Mouse (Mus musculus): ENCODE results near the gene Gm20388.
A peak's percentile ranks its signal among the peaks of the same experiment; 100 is the strongest.

Gene Gm20388

DNA sequence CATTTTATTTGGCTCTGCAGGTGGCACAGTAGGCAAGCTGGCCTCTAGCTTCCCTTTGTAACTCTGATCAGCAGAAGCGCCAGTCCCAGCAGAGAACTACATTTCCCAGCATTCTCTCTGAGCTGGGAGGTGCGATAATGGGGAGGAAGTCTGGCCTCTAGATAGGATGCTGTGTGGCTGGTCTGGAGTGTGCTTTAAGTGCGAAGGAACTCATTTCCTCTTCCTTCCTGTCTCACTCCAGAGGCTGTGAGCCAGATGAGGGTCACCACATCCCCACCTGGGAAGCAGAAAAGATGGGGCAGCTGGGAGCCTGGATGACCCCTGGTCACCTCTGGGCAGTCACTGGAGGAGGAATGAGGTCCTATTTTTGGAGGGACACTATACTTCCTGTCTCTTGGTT lies 1265.7 kb downstream of the Gm20388 start:
- DNase-seq = no peak

DNA sequence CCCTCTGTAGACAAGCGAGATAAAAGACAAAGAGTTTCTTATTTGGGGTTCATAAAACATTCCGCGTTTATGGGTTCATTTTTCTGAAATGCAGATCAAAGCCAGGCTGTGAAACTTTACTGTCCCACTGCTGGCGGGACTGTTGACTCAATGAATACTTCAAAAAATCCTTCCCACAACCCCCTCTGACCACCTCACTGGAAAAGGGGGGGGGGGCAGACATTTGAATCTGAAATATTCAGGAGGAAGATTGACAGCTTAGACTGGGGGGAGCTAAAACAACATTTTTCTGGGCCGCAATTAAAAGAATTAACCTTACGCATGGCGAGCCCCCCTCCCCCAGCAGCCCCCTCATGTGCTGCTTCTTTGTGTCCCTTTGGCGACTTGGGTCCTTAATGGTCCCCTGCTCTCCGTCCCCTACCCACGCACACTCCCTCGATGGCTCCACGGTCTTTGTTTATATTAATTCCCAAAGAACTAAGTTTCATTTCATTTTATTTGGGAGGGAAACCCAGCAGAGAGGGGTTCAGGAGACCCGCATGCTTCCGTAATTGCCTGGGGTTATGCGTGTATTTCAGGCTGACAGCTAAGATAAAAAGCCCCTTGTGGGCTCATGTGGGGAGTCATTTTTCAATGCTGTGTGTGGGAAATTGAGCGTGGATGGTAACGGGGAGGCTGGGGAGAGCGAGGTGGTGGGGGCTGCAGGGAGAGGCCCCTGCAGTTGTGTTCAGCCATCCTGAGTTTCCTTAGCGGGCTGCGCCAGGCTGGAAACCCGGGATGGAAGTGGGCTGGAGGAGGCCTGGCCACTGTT lies 1270.0 kb downstream of the Gm20388 start:
- no peak for DNase-seq

DNA sequence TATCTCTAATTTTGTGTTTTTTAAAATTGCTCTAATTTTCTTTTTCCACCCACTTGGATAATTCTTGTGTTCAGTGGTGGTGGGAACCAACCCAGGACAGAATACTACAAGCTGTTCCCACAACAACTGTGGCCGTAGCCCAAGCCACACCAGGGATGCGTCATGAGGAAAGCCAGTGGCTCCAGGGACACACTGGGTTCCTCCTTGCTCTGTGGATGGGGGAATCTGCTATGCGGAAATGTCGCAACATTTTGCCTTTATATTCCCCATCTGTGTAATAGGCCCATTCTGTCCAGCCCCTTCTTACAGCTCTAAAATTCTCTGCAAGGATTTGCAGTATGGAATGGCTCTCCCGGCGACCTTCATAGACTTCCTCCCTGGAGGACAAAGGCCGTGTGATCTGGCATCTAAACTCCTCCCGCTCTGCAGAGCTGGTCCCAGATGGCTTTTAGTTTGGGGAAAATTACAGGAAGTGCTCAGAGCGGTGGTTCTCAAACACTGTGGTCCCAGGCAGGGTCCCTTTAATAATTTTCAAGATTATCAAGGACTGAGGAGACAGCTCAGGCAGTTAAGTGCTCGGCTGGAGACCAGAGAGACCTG lies 1270.7 kb downstream of the Gm20388 start:
- no peak for DNase-seq

DNA sequence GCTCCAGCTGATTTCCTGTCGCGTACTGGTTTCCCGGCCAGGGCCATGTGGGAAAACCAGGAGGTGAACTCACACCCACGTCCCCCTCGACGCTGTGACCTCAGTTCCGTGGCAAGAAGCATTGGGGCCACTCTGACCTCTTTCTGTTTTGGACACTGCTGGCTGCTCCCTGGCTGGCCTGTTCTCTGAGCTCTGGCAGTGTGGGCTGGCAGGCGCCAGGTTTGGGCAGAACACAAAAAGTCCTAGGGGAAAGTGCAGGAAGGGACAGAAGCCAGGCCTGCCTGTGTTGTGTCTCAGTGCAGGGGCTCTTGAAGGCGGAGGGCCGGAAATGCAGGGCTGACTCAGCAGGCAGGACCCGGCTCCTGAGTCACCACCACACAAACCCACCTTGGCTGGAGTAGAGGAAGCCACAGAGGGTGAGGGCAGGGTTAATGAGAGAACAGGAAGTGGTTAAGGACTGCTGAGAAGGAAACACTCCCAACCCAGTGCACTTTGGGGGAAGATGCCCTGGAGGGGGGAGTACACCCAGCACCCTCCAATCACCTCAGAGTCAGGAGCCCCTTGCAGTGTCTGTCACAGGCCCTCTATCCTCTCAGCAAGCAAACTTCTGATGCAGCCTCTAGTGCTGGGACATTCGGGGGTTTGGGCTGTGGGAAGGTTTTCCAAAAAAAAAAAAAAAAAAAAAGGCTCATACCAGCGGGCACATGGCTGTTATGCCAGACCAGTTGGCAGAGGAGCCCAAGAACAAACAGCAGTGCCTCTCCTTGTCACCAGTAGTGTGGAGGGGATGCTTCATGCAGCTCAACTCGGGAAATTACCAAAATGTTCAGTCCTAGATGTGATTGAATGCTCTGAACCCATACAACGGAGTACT lies 1277.1 kb downstream of the Gm20388 start:
- DNase-seq = no peak

DNA sequence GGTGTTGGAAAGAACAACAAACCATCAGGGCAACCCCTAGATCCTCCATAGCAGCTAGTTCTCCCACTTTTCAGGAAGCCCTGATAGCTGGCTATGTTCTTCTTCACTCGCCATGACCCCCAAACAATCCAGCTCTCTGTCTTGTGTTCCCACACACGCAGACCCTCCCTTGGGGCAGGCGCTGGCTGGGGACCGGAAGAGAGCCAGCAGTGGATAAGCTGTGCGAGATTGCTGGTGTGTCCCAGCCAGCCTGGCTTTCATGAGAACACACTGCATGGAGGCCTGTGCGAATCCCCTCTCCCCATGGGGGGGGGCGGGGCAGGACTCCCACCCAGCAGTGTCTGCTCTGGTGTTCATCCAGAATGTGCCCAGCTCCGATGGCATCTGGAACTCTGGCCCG lies 1278.4 kb downstream of the Gm20388 start:
- no peak for DNase-seq

DNA sequence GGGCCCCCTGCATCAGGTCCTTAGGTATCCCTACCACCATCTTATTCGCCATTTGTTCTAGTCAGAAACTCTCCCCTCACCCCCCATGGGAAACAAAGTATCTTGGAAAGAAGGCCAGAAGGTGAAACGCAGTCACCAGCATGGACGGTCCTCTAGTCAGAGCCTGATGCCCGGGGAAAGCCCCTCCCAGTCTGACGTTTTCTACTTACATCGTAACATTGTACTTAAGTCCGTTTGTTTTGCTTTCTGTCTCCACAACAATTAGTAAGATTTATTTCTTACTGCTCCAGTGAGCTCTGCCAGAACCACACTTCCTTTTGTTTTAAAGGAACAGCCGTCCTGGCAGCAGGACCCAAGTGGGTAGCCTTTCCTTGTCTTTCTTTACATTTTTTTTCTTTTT lies 1281.8 kb downstream of the Gm20388 start:
- DNase-seq = no peak

DNA sequence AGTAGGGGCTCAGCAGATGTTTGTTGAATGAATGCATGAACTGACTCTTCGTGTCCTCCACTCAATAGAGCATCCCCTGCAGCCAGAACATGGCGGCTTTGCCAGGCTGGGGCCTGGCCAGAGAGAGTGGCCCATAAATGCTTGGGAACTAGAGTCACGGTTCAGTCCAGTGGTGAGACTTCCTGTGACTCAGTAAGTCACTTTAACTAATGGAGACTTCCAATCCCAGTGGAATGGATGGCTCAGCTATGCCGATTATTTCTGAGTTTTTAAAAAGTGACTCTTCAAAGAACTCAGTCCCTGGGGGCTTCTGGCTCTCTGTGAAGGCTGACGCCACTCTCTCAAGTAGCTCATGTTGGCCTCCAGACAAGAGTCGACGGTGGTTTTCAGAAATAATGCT lies 1285.3 kb downstream of the Gm20388 start:
- no peak for DNase-seq

DNA sequence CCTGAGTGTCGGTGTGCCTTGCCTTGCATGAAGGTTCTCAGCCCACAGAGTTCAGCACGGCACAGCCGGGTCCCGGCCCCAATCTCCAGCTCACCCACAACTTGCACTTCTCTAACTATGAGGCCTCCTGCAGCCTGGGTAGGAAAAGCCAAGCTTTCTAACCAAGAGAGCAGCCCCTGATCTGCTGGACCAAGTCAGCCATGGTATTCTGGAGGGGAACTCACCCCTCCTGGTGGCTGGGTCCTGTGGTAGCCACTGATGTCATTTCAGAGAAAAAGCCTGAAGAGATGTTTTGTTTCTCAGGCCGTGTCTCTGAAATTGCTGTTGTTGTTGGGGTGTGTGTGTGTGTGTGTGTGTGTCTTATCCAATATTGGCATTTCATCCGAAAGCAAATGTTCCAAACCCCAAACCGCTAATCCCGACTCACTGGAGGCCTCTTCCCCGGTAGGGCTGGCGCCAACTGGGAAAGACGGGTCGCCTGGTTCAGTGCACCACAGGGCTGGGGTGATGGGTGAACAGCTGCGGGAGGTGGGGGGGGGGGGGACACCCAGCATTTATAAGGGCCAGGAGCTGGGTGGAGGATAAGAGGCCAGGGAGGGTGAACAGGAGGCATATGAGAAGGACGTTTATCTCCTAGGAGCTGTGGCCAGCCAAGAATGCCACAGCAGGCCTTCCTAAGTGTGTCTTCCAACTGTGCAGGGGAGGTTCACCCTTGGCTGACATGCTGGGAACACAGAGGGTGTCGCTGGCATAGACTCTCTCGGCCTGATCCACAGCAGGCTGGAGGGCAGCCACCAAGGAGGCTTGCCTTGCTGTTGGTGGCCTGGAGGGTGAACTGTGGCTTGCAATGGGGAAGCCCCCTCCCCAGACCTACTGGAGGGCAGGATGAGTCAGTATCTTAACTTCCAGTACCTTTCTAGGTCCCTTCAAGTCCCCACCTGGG lies 1286.4 kb downstream of the Gm20388 start:
- DNase-seq = no peak

DNA sequence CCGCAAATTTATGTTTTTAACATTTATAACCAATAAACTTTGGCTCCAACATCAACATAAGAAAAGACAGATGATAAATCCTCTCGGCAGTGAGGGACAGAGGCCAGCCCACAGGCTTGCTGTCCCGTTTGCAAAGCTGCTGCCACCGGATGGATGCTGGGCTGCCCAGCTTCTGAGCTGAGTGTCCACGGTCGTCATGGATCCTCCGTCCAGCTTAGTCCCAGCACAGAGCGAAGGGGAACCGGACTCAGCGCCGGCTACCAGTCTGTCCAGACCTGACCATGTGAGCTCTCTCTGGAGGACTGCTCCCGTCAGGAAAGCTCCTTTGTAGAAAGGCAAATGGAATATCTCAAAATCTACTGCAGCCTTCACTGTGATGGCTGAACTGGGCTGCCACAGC lies 1289.4 kb downstream of the Gm20388 start:
- no peak for DNase-seq

DNA sequence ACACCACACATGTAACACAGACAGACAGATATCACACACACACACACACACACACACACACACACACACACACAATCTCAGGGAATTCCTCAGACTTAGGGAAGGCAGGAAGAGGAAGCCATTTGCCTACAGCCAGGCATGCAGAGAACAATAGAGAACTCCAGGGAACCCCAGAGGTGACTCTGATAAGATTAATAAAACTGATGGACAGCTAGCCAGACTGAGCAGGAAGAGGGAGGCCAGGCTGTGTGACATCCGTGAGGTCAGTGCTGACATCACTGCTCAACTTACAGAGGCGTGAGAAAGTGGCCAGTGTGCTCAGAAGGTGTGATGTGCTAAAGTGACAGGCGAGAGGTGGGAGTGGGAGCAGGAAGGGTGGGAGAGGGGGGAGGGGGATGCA lies 1290.3 kb downstream of the Gm20388 start:
- DNase-seq = no peak

DNA sequence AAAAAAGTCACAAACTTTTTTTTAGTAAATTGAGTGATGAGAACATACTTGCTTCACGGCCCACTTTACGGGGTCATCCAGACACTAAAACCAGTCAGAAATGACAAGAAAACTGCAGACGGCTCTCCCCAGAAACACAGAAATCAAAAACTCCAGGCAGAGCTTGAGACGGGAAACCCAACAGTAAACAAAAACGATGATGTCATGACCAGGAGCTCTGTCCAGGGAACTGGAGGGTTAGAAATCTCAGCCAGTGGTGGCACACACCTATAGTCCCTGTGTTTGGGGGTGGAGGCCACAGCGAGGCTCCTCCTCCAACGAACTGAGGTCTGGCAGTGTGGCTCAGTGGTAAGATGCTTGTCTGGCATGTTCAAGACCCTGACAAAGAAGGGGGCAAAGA lies 1291.0 kb downstream of the Gm20388 start:
- DNase-seq = no peak

DNA sequence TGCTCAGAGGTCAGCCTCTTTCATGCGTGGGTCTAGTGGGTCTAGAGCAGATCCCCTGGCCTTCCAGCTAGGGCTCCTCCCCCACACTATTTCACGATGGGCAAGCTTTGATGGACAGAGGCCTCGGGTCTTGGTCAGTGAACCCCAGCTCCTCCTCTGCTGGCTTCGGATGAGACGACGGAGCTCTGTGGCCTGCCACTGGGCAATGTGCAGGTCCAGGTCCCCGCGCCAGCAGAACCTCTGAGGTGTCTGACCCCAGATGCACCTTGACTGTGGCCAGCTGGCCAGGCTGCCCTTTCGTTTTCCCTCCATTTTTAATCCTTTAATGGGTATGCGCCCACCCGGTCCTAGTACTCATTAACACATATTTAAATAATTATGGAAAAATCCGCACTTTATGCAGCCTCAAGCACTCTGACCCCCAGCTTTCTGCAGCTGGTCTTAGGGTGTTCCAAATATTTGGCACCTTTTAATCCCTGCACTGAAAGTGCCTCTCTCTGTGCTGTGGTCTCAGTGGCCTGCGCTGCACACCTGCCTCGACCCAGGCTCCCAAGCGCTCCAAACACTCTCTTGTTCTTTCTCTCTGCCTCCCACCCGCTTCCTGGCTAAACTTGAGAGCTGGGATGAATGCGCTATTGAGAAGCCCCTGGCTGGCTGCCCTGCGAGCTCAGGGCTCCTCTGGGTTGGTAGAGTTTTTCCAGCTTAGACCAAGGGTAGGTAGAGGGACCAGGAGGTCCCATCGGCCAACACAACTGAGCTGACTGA lies 1293.2 kb downstream of the Gm20388 start:
- DNase-seq = peak; percentile 21

DNA sequence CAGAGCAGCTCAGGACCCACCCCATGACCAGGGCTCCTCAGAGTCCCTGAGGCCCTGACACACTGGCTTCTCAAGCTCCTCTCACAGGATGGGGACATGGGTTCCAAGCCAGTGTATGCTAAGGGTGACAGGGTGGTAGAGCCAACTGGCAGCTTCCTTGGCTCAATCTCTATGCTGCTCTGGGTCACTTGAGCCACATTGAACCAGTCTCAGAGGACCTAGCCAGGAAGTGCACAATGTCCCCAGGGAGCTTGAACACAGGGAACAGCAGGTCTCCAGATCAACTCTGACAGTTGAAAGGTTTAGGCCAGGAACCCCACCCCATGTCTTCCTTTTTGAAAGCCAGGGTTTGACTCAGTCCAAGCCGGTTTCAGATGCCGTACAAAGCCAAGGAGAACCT lies 1296.5 kb downstream of the Gm20388 start:
- DNase-seq = no peak

DNA sequence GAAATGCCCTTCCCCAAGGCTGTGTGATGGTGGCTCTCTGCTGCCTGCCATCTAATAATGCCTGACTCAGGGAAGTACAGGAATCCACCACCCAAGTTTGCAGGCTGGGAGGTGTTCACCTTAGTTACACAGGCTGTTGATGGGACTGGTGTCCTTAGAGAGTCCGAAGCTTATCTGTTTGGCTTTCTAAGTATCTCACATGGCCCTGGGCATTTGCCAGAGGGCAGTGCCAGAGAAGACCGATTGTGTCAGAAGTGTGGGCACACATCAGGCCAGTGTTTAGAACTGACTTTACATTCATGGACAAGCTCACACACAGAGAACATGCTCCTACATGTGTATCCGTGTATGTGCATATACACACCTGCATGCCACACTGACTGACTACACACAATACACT lies 1300.0 kb downstream of the Gm20388 start:
- DNase-seq = no peak

DNA sequence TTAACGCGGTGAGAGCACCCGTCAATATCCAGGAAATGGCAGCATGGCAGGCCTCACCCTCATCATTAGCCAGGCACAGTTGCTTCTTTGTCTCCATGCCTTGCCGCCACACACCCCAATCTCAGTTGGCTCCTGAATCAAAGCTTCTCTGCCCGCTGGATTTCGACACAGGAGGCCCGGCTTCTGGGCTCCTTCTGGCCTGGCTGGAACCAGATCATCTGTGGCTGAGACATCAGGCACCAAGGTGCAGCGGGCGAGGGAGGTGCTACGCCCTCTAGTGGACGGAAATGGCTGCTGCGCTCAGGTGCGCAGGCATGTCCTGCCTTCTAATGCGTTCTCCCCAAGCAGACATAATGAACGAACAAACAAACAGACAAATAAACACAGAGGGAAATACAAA lies 1302.6 kb downstream of the Gm20388 start:
- no peak for DNase-seq

DNA sequence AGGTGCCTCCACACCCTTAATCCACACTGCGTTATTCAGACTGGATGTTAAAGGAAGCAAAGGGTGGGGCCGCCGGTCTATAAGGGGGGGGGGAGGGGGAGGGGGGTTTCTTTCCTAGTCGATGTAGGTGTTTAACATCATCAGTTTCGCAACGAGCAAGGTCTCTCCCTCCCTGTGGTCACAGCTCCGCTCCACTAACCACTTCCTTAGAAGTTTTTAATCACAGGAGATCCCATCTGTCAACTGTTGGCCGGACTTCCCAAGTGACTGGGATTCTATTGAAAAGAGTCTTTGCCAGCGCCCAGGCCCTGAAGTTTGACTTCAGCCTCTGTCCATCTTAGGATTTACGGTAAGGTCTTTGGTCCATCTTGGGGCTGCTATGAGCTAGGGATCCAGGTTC lies 1303.0 kb downstream of the Gm20388 start:
- DNase-seq = no peak

DNA sequence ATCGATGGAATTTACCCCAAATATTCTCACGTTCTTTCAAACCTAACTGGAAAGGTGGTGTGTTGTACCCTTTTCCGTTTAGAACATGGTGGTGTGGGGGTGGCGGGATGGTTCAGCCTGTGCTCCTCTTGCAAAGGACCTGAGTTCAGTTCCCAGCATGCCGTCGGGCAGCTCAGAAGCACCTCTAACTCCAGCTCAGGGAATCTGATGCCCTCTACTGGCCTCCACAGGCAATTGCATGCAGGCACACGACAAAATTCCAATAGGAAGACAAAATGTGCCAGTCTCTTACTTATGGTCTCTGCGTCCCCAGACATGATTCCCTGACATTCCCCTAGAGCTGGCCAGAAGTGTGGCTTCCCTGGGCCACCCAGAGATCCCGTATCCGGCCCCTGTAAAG lies 1304.3 kb downstream of the Gm20388 start:
- no peak for DNase-seq

DNA sequence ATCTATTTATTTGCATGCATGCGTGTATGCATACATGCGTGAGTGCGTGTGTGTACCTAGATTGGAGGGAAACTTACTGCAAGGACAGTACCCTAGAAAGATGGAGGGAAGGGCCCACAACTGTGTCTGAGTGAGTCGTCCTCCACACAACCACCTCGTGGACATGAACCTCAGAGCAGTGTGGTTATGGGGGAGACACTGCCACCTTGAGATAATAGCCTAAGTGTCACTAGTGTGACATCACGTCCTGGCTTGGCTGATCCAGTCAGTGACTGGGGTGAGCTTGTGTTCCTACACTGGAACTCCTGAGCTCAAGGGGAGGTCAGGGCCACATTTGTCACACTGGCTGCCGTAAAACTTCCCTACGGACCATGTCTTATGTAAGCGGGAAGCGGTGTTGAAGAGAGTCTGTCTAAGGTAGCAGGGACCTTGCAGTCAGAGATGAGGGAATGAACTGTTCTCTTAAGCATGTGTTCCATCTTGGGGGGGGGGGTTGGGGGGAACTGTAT lies 1305.9 kb downstream of the Gm20388 start:
- DNase-seq = no peak

DNA sequence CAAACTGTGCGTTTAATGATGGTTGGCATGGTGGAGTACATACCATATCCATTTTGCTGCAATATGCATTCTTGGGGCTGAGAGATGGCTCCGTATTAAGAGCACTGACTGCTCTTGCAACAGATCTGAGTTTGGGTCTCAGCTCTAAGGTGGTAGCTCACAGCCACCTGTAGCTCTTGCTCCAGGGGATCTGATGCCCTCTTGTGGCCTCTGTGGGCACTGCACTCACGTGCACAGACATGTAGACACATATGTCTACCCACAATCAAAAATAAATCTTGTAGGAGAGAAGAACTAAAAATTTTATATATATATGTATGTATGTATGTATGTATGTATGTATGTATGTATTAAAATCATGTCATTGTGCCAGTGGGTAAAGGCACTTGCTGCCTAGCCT lies 1307.8 kb downstream of the Gm20388 start:
- DNase-seq = no peak

DNA sequence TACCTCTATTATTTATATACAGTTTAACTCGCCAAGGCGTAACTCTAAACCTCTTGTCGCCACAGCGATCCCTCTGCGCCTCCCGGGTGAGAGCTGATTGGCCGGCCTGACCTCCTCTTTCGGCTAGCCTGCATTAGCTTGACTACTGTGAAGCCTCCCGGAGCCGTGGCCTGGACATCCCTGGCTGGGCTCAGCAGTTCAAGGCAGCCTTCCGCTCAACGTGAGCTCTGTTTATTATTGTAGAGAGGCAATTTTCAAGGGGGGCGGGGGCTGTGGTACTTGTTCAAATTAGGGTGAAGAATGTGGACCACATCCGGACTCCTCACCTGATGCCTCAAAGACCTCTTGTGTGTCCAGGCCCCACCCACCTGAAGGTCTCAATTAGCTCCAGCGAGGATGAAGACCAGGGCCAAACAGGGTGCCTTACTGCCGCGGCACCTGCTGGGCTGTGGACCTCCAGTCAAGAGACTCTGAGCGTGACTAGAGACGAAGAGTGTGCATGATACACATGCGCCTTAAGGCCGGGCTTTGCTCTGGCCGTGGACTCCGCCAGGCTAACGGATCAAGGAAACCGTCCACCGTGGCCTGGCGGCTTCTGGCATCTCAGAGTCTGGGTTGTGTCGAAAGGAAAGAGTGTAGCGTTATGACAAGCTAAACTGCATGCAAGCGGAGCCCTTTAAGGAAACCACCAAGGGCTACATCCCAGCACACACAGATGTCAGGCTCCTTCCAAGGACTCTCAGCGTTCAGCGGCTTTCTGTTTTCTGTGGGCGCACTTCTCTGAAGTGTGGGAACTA lies 1309.7 kb downstream of the Gm20388 start:
- DNase-seq = no peak

DNA sequence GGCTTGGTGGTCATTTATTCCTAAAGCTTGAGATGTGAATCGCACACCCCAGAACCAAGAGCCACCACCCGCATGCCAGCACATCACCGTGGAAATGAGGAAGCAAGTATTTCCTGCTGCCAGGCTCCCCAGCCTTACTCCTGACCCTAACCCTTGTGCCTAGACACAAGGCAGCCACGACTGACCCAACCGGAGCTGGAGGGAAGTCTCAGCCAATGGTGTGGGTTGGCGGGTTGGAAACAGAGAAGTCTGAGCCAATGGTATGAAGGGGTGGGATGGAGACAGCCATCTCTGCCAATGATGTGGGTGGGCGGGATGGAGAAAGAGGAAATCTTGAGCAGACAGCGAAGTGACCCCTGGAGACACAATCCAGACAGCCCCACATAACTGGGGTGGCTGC lies 1314.1 kb downstream of the Gm20388 start:
- no peak for DNase-seq
